Mouse (Mus musculus): Measurements from ENCODE around the gene Txndc5. TPM values are rescaled to one million over a fixed set of nuclear protein-coding genes. Genes with fewer than 3 reads are reported as not detected.

The Txndc5 gene
- total and polyA plus RNA-seq, 3 experiments: 29.7 to 39.5 (median 34.7) TPM

DNA sequence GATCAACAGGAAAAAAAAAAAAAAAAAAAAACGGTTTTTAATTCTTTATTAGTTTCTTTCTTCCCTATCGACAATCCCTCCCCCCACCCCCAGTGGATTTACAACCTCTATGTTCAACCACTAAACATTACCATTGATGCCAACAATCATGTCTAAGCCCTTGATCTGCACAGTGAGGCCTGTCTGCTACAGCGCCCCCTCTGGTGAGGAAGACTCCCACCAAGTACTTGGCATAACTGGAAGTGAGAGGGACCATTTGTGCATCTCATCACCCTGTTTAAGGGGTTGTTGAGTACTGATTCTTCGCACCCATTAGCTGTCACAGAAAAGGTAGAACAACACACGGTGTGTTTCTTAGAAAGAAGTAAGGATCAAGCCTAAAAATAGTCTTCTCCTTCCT lies 20.1 kb upstream of the Txndc5 start:
- WGBS: 75% methylated on average over 5 of the region's 5 CpGs
- TF ChIP-seq CTCF (IDR thresholded peaks at IDR 0.05): no peak
- no peak for TF ChIP-seq POLR2A (IDR thresholded peaks at IDR 0.05; ENCODE audit: insufficient read depth, low read depth, low read length)
- TF ChIP-seq EP300 (IDR thresholded peaks at IDR 0.05; ENCODE audit: insufficient read depth, low read depth, low read length): no peak
- H3K4me1 ChIP-seq (ENCODE audit: control insufficient read depth, insufficient read depth, low read length): no peaks in the 10 kb centered on the region
- no peak overlapping the region for H3K9ac ChIP-seq (ENCODE audit: low read depth, low read length)
- H3K4me3 ChIP-seq: no peak overlapping the region
- no peak overlapping the region for H3K27ac ChIP-seq
- no peaks in the 10 kb centered on the region for H3K36me3 ChIP-seq (ENCODE audit: control insufficient read depth, insufficient read depth, low read length)
- no peak for DNase-seq
- H3K79me2 ChIP-seq (replicated peaks; ENCODE audit: control insufficient read depth, insufficient read depth, low read length): no peaks in the 10 kb centered on the region
- intact Hi-C loops (cut with DNase I): no loop called here
- no peaks in the 10 kb centered on the region for H3K27me3 ChIP-seq (ENCODE audit: control insufficient read depth, insufficient read depth, low read length)

DNA sequence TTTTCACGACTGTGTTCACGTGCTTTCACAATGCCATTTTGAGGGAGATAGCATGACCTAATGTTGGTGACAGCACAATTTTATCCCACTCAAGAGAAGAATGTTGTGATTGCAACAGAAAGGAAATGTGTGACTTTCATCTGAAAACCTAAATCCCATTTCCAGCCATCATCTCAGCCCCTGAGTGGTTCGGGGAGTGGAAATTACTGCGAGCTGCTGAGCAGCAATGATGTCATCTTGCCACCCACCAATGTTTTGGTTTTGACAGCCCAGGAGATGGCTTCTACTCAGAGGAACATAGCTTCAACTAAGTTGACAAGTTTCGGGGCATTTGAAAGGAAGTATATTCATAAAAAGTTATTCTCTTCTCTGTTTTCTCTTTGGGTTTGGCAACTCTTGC lies 19.1 kb upstream of the Txndc5 start:
- intact Hi-C loops (cut with DNase I): no loop called here
- no peak overlapping the region for H3K4me3 ChIP-seq
- WGBS: 57% methylated on average over 5 of the region's 5 CpGs

DNA sequence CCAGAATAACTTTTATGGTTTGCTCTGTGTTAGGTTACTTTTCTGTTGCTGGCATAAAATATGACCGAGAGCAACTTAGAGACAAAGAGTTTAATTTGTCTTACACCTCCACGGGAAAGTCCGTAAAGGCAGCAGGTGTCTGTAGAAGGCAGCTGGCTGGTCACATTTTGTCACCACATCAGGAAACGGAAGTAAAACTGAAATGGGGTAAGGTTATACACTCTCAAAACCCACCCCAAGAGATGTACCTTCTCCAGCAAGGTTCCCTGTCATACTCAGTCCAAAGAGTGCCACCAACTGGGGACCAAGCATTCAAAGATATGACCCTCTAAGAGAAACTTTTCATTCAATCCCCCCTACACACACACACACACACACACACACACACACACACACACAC lies 18.1 kb upstream of the Txndc5 start:
- 86% methylated on average over 4 of the region's 4 CpGs for WGBS
- Histone ChIP-seq H3K4me1 (ENCODE audit: control insufficient read depth, insufficient read depth, low read length) (no peaks in the 10 kb centered on the region), H3K79me2 (replicated peaks; ENCODE audit: control insufficient read depth, insufficient read depth, low read length) (no peaks in the 10 kb centered on the region), H3K27ac (no peak overlapping the region), H3K27me3 (ENCODE audit: control insufficient read depth, insufficient read depth, low read length) (no peaks in the 10 kb centered on the region), H3K9ac (ENCODE audit: low read depth, low read length) (no peak overlapping the region), H3K4me3 (no peak overlapping the region), H3K36me3 (ENCODE audit: control insufficient read depth, insufficient read depth, low read length) (no peaks in the 10 kb centered on the region)
- DNase-seq: no peak
- intact Hi-C loops (cut with DNase I): no loop called here
- no peak for TF ChIP-seq EP300 (IDR thresholded peaks at IDR 0.05; ENCODE audit: insufficient read depth, low read depth, low read length)
- TF ChIP-seq CTCF (IDR thresholded peaks at IDR 0.05): no peak
- TF ChIP-seq POLR2A (IDR thresholded peaks at IDR 0.05; ENCODE audit: insufficient read depth, low read depth, low read length): no peak

More for the DNA sequence above, 19.1 kb upstream of the Txndc5 start:
- Histone ChIP-seq H3K79me2 (replicated peaks; ENCODE audit: control insufficient read depth, insufficient read depth, low read length) (no peaks in the 10 kb centered on the region), H3K36me3 (ENCODE audit: control insufficient read depth, insufficient read depth, low read length) (no peaks in the 10 kb centered on the region), H3K4me1 (ENCODE audit: control insufficient read depth, insufficient read depth, low read length) (no peaks in the 10 kb centered on the region), H3K27ac (no peak overlapping the region), H3K27me3 (ENCODE audit: control insufficient read depth, insufficient read depth, low read length) (no peaks in the 10 kb centered on the region), H3K9ac (ENCODE audit: low read depth, low read length) (no peak overlapping the region)
- DNase-seq: no peak
- TF ChIP-seq CTCF (IDR thresholded peaks at IDR 0.05): no peak
- no peak for TF ChIP-seq POLR2A (IDR thresholded peaks at IDR 0.05; ENCODE audit: insufficient read depth, low read depth, low read length)
- TF ChIP-seq EP300 (IDR thresholded peaks at IDR 0.05; ENCODE audit: insufficient read depth, low read depth, low read length): no peak

DNA sequence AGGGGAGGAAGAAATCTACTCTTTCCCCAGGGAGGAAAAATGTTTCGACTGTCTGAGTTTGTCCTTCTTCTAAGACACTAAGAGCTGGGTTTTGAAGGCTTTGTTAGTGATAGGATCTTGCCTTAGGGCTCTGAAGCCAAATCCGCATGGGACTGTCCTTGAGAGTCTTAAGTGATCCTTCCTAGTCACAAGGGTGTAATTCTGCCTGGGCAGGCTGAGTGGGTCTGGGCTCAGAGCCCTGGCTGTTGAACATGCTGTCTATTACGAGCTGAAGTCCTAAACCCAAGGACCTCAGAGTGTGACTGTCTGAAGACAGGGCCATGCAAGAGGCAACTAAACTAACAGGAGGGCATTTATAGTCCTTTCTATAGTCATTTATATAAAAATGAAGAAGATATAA lies 16.8 kb upstream of the Txndc5 start:
- H3K9ac ChIP-seq (ENCODE audit: low read depth, low read length): no peak overlapping the region
- intact Hi-C loops (cut with DNase I): no loop called here
- H3K79me2 ChIP-seq (replicated peaks; ENCODE audit: control insufficient read depth, insufficient read depth, low read length): no peaks in the 10 kb centered on the region
- 55% methylated on average over 3 of the region's 3 CpGs for WGBS
- H3K27me3 ChIP-seq (ENCODE audit: control insufficient read depth, insufficient read depth, low read length): no peaks in the 10 kb centered on the region
- DNase-seq: peak in 1 of 2 experiments; percentile 44
- H3K4me1 ChIP-seq (ENCODE audit: control insufficient read depth, insufficient read depth, low read length): no peaks in the 10 kb centered on the region
- no peak overlapping the region for H3K4me3 ChIP-seq
- H3K36me3 ChIP-seq (ENCODE audit: control insufficient read depth, insufficient read depth, low read length): no peaks in the 10 kb centered on the region
- TF ChIP-seq EP300 (IDR thresholded peaks at IDR 0.05; ENCODE audit: insufficient read depth, low read depth, low read length) (0 out of 2 replicates have a peak, but pooled peaks have one; percentile 21), CTCF (IDR thresholded peaks at IDR 0.05) (no peak), POLR2A (IDR thresholded peaks at IDR 0.05; ENCODE audit: insufficient read depth, low read depth, low read length) (no peak)
- H3K27ac ChIP-seq: no peak overlapping the region

DNA sequence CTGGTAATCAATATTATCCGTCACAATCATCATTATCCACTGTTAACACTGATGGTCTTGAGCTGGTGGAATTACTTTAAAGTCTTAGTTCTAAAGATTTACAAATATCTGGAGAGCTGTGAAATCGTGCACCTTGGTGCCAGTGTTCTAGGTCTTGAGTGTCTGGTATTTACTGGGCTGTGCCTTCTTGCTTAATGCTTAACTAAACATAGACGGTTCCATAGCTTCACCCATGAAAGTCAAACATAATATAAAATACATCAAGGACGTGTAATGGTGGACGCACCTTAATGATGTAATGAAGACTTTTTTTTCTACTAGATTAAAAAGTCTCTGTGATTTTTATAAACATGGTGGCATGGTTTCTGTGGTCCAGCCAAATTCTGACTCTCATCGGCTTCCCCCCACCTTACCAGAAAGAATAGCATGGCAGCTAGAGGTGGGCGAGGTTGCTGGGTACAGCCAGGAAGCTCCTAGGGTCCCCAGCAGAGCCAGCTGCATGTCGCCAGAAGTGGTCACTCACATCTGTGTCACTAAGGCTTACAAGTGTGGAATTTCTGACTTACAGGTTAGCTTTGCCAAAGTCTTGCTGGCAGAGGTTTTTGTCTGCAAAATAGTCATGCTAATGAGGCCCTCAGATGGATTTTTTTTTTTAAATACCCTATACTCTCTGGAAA lies 16.3 kb upstream of the Txndc5 start:
- no peaks in the 10 kb centered on the region for H3K27me3 ChIP-seq (ENCODE audit: control insufficient read depth, insufficient read depth, low read length)
- no peak overlapping the region for H3K9ac ChIP-seq (ENCODE audit: low read depth, low read length)
- no peak overlapping the region for H3K4me3 ChIP-seq
- H3K4me1 ChIP-seq (ENCODE audit: control insufficient read depth, insufficient read depth, low read length): no peaks in the 10 kb centered on the region
- no peak overlapping the region for H3K27ac ChIP-seq
- WGBS: 87% methylated on average over 8 of the region's 8 CpGs
- H3K36me3 ChIP-seq (ENCODE audit: control insufficient read depth, insufficient read depth, low read length): no peaks in the 10 kb centered on the region
- DNase-seq: no peak
- no peaks in the 10 kb centered on the region for H3K79me2 ChIP-seq (replicated peaks; ENCODE audit: control insufficient read depth, insufficient read depth, low read length)
- TF ChIP-seq POLR2A (IDR thresholded peaks at IDR 0.05; ENCODE audit: insufficient read depth, low read depth, low read length): no peak
- TF ChIP-seq EP300 (IDR thresholded peaks at IDR 0.05; ENCODE audit: insufficient read depth, low read depth, low read length): no peak
- intact Hi-C loops (cut with DNase I): no loop called here

DNA sequence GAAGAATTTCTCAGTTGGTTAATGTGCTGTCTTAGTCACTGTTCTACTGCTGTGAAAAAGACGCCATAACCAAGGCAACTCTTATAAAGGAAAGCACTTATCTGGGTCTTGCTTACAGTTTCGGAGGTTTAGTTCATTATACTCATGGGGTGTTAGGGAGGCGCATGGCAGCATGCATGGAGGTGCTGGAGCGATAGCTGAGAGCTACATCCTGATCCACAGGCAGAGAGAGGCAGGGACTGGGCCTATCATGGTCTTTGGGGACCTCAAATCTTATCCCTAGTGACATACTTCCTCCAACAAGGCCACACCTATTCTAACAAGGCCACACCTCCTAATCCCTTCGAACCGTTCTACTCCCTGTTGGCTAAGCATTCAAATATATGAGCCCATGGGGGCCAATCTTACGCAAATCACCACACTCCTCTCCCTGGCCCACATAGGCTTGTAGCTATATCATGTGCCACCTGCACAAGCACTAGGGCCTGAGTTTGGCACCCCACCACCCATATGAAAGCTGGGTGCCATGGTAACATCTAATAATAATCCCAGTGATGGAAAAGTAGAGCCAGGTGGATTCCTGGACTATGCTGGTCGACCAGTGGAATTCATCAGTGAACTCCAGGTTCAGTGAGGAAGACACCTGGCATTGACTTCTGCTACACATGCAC lies 15.0 kb upstream of the Txndc5 start:
- no peak overlapping the region for H3K9ac ChIP-seq (ENCODE audit: low read depth, low read length)
- H3K4me1 ChIP-seq (ENCODE audit: control insufficient read depth, insufficient read depth, low read length): no peaks in the 10 kb centered on the region
- H3K79me2 ChIP-seq (replicated peaks; ENCODE audit: control insufficient read depth, insufficient read depth, low read length): no peaks in the 10 kb centered on the region
- no peak overlapping the region for H3K4me3 ChIP-seq
- DNase-seq: no peak
- no peak for TF ChIP-seq EP300 (IDR thresholded peaks at IDR 0.05; ENCODE audit: insufficient read depth, low read depth, low read length)
- no peak for TF ChIP-seq CTCF (IDR thresholded peaks at IDR 0.05)
- TF ChIP-seq POLR2A (IDR thresholded peaks at IDR 0.05; ENCODE audit: insufficient read depth, low read depth, low read length): no peak
- 82% methylated on average over 8 of the region's 8 CpGs for WGBS
- H3K27me3 ChIP-seq (ENCODE audit: control insufficient read depth, insufficient read depth, low read length): no peaks in the 10 kb centered on the region
- intact Hi-C loops (cut with DNase I): no loop called here
- no peaks in the 10 kb centered on the region for H3K36me3 ChIP-seq (ENCODE audit: control insufficient read depth, insufficient read depth, low read length)
- no peak overlapping the region for H3K27ac ChIP-seq

Measured in heart, adult 2 months (tissue).